Mouse (Mus musculus): ENCODE results near the gene Tmem211. TPM values are rescaled to one million over a fixed set of nuclear protein-coding genes. Genes with fewer than 3 reads are reported as not detected.

Tmem211 gene
- polyA plus RNA-seq, 1 experiment from 2014 or later = not detected

DNA sequence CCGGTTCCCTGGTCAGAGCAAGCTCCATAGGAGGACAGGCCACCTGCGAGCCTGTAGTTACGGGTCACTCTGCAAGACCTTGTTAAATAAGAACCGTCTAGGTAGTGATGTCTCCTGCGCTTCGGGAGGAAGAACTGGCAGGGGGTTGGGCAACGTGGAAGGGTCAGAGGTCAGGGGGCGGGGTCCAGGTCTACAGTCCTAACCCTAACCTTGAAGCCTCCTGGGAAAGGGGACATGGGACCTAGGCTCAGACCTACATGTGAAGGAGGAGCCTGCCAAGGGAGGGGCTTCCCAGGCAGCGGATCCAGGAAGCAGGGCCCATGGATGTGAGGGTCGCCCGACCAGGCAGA lies 17.3 kb upstream of the Tmem211 start:
- DNase-seq (ENCODE audit: low spot score) (no peak), ATAC-seq (ENCODE audit: low FRiP score) (no peak)
- H3K9ac ChIP-seq = no peak overlapping the region
- H3K4me2 ChIP-seq (replicated peaks) = no peak overlapping the region
- peak overlapping the region; percentile 60 for H3K27ac ChIP-seq
- H3K4me3 ChIP-seq (replicated peaks; ENCODE audit: low read length) = no peak overlapping the region
- peaks cover 14% of the 10 kb centered on the region for H3K4me1 ChIP-seq (replicated peaks; ENCODE audit: control insufficient read depth, insufficient read depth, low read length)
- WGBS = 48% methylated on average over 11 of the region's 11 CpGs
- H3K27me3 ChIP-seq (ENCODE audit: control insufficient read depth, insufficient read depth, low read length) = no peaks in the 10 kb centered on the region
- H3K36me3 ChIP-seq (replicated peaks; ENCODE audit: control insufficient read depth, insufficient read depth) = no peaks in the 10 kb centered on the region
- H3K9me3 ChIP-seq (ENCODE audit: control insufficient read depth, low read length) = no peaks in the 10 kb centered on the region

DNA sequence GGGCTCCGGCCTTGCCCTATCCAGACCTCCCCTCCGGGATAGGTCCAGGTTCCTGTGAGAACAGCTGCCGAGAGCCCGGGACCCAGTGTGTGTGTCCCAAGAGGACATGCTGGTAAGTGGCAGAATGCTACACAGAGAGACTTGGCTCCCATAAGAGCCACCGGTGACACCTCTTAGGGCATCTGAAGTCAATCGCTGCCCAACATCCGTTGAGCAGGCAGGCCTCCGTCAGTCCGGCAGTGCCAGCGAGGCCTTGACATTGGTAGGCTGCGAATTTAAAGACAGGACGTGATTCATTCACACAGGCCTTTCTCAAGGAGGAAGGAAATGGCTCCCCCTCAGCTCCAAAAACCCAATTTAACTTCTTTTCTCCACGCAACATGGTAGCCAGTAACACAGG lies 16.8 kb upstream of the Tmem211 start:
- Histone ChIP-seq H3K27me3 (ENCODE audit: control insufficient read depth, insufficient read depth, low read length) (no peaks in the 10 kb centered on the region), H3K4me1 (replicated peaks; ENCODE audit: control insufficient read depth, insufficient read depth, low read length) (peaks cover 14% of the 10 kb centered on the region), H3K4me3 (replicated peaks; ENCODE audit: low read length) (no peak overlapping the region), H3K36me3 (replicated peaks; ENCODE audit: control insufficient read depth, insufficient read depth) (no peaks in the 10 kb centered on the region), H3K27ac (peak overlapping the region; percentile 60), H3K4me2 (replicated peaks) (no peak overlapping the region), H3K9ac (no peak overlapping the region), H3K9me3 (ENCODE audit: control insufficient read depth, low read length) (no peaks in the 10 kb centered on the region)
- no peak for DNase-seq (ENCODE audit: low spot score)
- no peak for ATAC-seq (ENCODE audit: low FRiP score)
- WGBS = 84% methylated on average over 13 of the region's 13 CpGs

DNA sequence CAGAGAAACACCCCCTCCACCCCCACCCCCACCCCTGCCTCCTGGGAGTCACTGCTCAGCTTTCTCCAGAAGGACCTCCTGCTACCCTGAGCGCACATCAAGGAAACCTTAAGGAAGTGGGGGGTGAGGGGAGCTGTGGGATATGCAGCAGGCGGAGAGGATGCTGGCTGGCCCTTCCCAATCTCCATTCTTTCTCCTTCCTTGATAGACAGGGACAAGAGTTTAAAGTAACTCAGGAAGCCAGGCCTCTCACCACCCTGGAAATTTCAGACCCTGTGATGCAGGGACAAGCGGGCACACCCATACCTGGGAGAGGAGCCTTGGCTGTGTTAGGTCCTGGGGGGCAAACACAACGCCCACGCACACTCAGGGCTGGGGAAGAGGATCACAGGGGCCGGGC lies 16.4 kb upstream of the Tmem211 start:
- Histone ChIP-seq H3K36me3 (replicated peaks; ENCODE audit: control insufficient read depth, insufficient read depth) (no peaks in the 10 kb centered on the region), H3K9me3 (ENCODE audit: control insufficient read depth, low read length) (no peaks in the 10 kb centered on the region), H3K27ac (peak overlapping the region; percentile 60; the same call in 1 of the 2 replicates), H3K4me1 (replicated peaks; ENCODE audit: control insufficient read depth, insufficient read depth, low read length) (peaks cover 14% of the 10 kb centered on the region), H3K27me3 (ENCODE audit: control insufficient read depth, insufficient read depth, low read length) (no peaks in the 10 kb centered on the region), H3K9ac (no peak overlapping the region), H3K4me2 (replicated peaks) (no peak overlapping the region), H3K4me3 (replicated peaks; ENCODE audit: low read length) (no peak overlapping the region)
- no peak for DNase-seq (ENCODE audit: low spot score)
- 77% methylated on average over 6 of the region's 6 CpGs for WGBS
- ATAC-seq (ENCODE audit: low FRiP score) = no peak

DNA sequence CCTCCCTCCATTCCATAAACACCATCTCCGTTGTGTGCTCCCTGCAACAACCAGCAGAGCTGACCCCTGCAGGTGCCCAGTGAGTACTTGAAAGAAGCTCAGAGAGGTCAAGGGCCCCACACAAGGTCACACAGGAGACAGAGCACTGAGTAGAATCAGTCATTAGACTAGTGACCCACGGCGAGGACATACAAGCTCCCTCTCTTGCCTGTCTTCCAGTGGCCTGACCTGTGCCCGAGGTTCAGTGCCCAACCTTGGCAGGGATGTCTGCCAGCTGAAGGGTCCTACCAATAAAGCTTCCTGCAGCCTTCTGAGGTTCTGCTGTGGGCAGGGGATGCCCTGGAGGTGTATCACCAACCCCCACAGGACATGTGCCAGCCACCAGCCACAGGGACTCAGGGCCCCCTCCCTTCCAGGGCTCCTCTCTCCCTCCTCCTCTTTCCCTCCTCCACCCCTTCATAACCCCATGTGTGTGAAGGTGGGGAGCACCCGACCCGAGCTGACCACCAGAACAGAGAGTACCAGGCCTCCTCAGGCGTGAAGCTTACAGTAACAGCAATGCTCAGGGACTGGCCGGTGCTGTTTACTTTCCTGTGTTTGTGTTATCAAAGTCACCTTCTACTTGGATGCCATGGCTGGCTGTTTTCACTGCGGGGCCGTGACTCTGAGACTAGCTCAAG lies 14.4 kb upstream of the Tmem211 start:
- Histone ChIP-seq H3K9me3 (ENCODE audit: control insufficient read depth, low read length) (no peaks in the 10 kb centered on the region), H3K36me3 (replicated peaks; ENCODE audit: control insufficient read depth, insufficient read depth) (no peaks in the 10 kb centered on the region), H3K4me1 (replicated peaks; ENCODE audit: control insufficient read depth, insufficient read depth, low read length) (peaks cover 6% of the 10 kb centered on the region), H3K27me3 (ENCODE audit: control insufficient read depth, insufficient read depth, low read length) (no peaks in the 10 kb centered on the region), H3K27ac (no peak overlapping the region), H3K9ac (no peak overlapping the region), H3K4me3 (replicated peaks; ENCODE audit: low read length) (no peak overlapping the region), H3K4me2 (replicated peaks) (no peak overlapping the region)
- 79% methylated on average over 10 of the region's 10 CpGs for WGBS
- ATAC-seq (ENCODE audit: low FRiP score) (no peak), DNase-seq (ENCODE audit: low spot score) (no peak)

DNA sequence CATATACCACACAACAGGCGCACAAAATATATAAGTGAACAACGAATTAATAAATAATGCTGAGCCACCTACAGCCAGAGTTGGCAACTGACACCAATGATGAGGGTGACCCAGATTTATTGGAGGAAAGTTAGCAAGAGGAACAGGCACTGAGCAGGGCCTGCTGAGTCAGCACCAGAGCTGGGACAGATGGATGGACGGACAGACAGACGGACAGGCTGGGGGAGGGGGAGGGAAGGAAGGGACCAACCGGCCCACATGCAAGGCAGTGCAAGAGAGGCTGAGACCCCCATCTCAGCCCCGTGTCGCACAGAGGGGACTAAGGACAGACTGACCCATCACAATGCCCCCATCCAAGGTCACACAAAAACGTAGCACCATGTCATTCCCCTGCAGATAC lies 12.7 kb upstream of the Tmem211 start:
- no peak overlapping the region for H3K27ac ChIP-seq
- no peaks in the 10 kb centered on the region for H3K9me3 ChIP-seq (ENCODE audit: control insufficient read depth, low read length)
- DNase-seq (ENCODE audit: low spot score) (no peak), ATAC-seq (ENCODE audit: low FRiP score) (no peak)
- no peak overlapping the region for H3K4me3 ChIP-seq (replicated peaks; ENCODE audit: low read length)
- no peaks in the 10 kb centered on the region for H3K36me3 ChIP-seq (replicated peaks; ENCODE audit: control insufficient read depth, insufficient read depth)
- H3K4me2 ChIP-seq (replicated peaks) = no peak overlapping the region
- 92% methylated on average over 8 of the region's 8 CpGs for WGBS
- no peaks in the 10 kb centered on the region for H3K4me1 ChIP-seq (replicated peaks; ENCODE audit: control insufficient read depth, insufficient read depth, low read length)
- no peaks in the 10 kb centered on the region for H3K27me3 ChIP-seq (ENCODE audit: control insufficient read depth, insufficient read depth, low read length)
- no peak overlapping the region for H3K9ac ChIP-seq

DNA sequence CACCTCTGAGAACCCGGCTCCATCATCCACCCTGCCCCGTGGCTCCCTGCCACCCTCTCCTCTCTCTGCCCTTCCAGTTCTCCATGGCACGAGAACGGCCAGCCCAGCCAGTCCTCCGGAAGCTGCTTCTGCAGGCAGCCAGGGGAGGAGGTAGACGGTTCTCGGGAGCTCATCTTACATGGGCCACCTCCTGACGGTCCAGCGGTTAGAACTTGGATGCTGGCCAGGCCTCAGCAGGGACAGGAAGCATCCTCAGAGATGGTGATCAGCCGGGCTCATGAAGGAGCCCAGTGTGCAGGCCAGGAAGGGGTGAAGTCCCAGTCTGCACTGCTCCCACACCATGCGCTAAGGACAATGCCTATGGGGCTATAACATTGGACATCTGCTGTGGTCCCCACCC lies 12.3 kb upstream of the Tmem211 start:
- Histone ChIP-seq H3K27ac (no peak overlapping the region), H3K9me3 (ENCODE audit: control insufficient read depth, low read length) (no peaks in the 10 kb centered on the region), H3K4me2 (replicated peaks) (no peak overlapping the region), H3K9ac (no peak overlapping the region), H3K27me3 (ENCODE audit: control insufficient read depth, insufficient read depth, low read length) (no peaks in the 10 kb centered on the region), H3K4me1 (replicated peaks; ENCODE audit: control insufficient read depth, insufficient read depth, low read length) (no peaks in the 10 kb centered on the region), H3K36me3 (replicated peaks; ENCODE audit: control insufficient read depth, insufficient read depth) (no peaks in the 10 kb centered on the region), H3K4me3 (replicated peaks; ENCODE audit: low read length) (no peak overlapping the region)
- no peak for ATAC-seq (ENCODE audit: low FRiP score)
- no peak for DNase-seq (ENCODE audit: low spot score)
- 64% methylated on average over 11 of the region's 11 CpGs for WGBS

DNA sequence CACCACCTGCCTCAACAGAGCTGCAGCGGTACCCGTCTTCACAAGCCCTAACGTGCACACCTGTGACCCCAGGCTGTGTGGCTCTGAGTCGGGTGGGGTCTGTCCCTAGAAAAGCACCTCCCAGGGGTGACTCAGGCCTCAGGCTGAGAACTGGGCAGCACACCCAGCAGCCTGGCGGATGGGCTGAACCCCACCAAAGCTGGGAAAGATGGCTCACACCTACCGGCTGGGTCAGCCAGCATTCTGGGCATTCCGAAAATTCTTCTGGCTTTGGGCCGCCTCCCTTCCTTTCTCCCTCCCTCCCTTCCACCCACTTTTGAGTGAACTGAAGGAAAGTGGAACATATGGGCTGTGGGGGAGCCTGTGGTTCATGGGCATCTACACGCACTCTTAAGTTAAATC lies 11.1 kb upstream of the Tmem211 start:
- DNase-seq (ENCODE audit: low spot score) = no peak
- no peak overlapping the region for H3K9ac ChIP-seq

DNA sequence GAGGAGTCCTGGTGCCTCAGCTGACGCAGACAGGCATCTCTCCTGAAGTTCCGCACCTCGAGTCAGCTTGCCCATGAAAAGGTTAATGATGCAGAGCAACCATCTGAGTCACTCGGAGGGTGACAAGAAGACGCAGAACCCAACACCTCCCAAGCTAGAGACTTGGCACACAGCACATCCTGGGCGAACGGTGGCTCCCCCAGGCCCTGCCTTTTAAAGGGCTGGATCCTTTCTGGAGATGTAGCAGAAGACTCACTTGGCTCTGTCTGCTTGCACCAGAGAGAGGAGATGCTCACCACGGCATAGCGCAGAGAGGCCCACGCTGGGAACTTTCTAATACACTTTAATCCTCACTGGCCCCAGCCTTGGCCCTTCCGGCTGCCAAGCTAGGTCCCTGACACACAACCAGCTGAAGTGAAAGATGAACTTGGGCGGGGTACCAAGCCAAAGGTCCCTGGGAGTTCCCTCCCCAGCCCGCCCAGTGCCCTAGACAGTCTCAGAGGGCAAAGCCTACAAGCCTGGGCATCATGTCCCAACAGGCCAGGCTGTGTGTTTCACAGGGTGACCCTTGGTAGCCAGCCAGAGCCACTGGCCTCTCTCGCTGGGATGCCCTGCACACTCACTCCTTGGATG lies 10.3 kb upstream of the Tmem211 start:
- ATAC-seq (ENCODE audit: low FRiP score) = no peak
- Histone ChIP-seq H3K4me2 (replicated peaks) (no peak overlapping the region), H3K27me3 (ENCODE audit: control insufficient read depth, insufficient read depth, low read length) (no peaks in the 10 kb centered on the region), H3K4me1 (replicated peaks; ENCODE audit: control insufficient read depth, insufficient read depth, low read length) (no peaks in the 10 kb centered on the region), H3K9me3 (ENCODE audit: control insufficient read depth, low read length) (no peaks in the 10 kb centered on the region), H3K9ac (no peak overlapping the region), H3K27ac (no peak overlapping the region), H3K4me3 (replicated peaks; ENCODE audit: low read length) (no peak overlapping the region), H3K36me3 (replicated peaks; ENCODE audit: control insufficient read depth, insufficient read depth) (no peaks in the 10 kb centered on the region)
- 69% methylated on average over 14 of the region's 14 CpGs for WGBS
- no peak for DNase-seq (ENCODE audit: low spot score)

More for the DNA sequence above, 11.1 kb upstream of the Tmem211 start:
- ATAC-seq (ENCODE audit: low FRiP score) = no peak
- H3K27ac ChIP-seq = no peak overlapping the region
- H3K36me3 ChIP-seq (replicated peaks; ENCODE audit: control insufficient read depth, insufficient read depth) = no peaks in the 10 kb centered on the region
- H3K4me3 ChIP-seq (replicated peaks; ENCODE audit: low read length) = no peak overlapping the region
- H3K4me1 ChIP-seq (replicated peaks; ENCODE audit: control insufficient read depth, insufficient read depth, low read length) = no peaks in the 10 kb centered on the region
- WGBS = 89% methylated on average over 9 of the region's 9 CpGs
- H3K9me3 ChIP-seq (ENCODE audit: control insufficient read depth, low read length) = no peaks in the 10 kb centered on the region
- no peaks in the 10 kb centered on the region for H3K27me3 ChIP-seq (ENCODE audit: control insufficient read depth, insufficient read depth, low read length)
- no peak overlapping the region for H3K4me2 ChIP-seq (replicated peaks)

DNA sequence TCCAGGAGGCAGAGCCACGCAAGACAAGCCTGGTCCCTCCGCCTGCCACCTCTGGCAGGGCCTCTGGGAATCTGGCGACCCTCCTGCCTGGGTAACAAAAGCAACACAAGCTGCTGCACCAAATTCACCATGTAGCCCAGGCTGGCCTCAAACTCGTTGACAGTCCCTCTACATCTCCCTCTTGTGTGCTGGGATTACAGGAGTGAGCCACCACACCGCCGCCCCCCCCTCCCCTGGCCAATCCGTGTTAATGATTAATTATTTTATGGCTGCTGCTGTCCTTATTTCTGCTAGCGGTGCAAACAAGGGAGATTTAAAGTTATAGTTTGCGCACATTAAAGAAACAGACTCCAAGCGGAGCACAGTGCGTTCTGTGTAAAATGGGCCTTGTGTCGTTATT lies 9.6 kb upstream of the Tmem211 start:
- ATAC-seq (ENCODE audit: low FRiP score) (no peak), DNase-seq (ENCODE audit: low spot score) (no peak)
- H3K4me3 ChIP-seq (replicated peaks; ENCODE audit: low read length) = no peak overlapping the region
- H3K9me3 ChIP-seq (ENCODE audit: control insufficient read depth, low read length) = no peaks in the 10 kb centered on the region
- H3K9ac ChIP-seq = no peak overlapping the region
- no peaks in the 10 kb centered on the region for H3K4me1 ChIP-seq (replicated peaks; ENCODE audit: control insufficient read depth, insufficient read depth, low read length)
- H3K27me3 ChIP-seq (ENCODE audit: control insufficient read depth, insufficient read depth, low read length) = no peaks in the 10 kb centered on the region
- H3K36me3 ChIP-seq (replicated peaks; ENCODE audit: control insufficient read depth, insufficient read depth) = no peaks in the 10 kb centered on the region
- 75% methylated on average over 12 of the region's 12 CpGs for WGBS
- H3K4me2 ChIP-seq (replicated peaks) = no peak overlapping the region
- H3K27ac ChIP-seq = no peak overlapping the region

All from hindbrain, embryonic 14.5 days (tissue).